Mouse (Mus musculus) kidney, embryonic 15.5 days (tissue): ENCODE results near the gene C2cd2. TPM values are rescaled to one million over a fixed set of nuclear protein-coding genes. Genes with fewer than 3 reads are reported as not detected.

ENCODE experiments used
- ATAC-seq: fragments of 200-750 bp; cut with Nextera tagmentation; replicated peaks from 2 replicates; pipeline ENCODE4 v1.8.0; 2017; ENCODE audit warnings: moderate TSS enrichment; ENCODE audit not compliant: low FRiP score
- H3K27ac ChIP-seq: fragments of 300-500 bp; sonication (generic); 2 replicates; pipeline ENCODE4 v1.5.1; 2015; ENCODE audit warnings: mild to moderate bottlenecking, inconsistent platforms
- H3K27me3 ChIP-seq: fragments of 300-500 bp; sonication (generic); 2 replicates; pipeline ENCODE4 v1.6.1; 2015; ENCODE audit warnings: inconsistent platforms
- H3K36me3 ChIP-seq: fragments of 300-500 bp; sonication (generic); 2 replicates; pipeline ENCODE4 v1.6.1; 2015; ENCODE audit warnings: inconsistent platforms
- H3K4me1 ChIP-seq: fragments of 300-500 bp; sonication (generic); 2 replicates; pipeline ENCODE4 v1.6.1; 2015; ENCODE audit warnings: inconsistent platforms
- H3K4me2 ChIP-seq: fragments of 300-500 bp; sonication (generic); 2 replicates; pipeline ENCODE4 v1.6.1; 2015; ENCODE audit warnings: moderate library complexity, mild to moderate bottlenecking, inconsistent platforms
- H3K4me3 ChIP-seq: fragments of 300-500 bp; sonication (generic); replicated peaks from 2 replicates; pipeline ENCODE4 v1.5.1; 2015; ENCODE audit warnings: mild to moderate bottlenecking, inconsistent platforms
- H3K9ac ChIP-seq: fragments of 300-500 bp; sonication (generic); 2 replicates; pipeline ENCODE4 v1.6.1; 2015; ENCODE audit warnings: mild to moderate bottlenecking, inconsistent platforms
- H3K9me3 ChIP-seq: fragments of 300-500 bp; sonication (generic); replicated peaks from 2 replicates; pipeline ENCODE4 v1.6.1; 2016; ENCODE audit warnings: inconsistent platforms
- WGBS: fragments of 180-500 bp; shearing (Covaris S2); methylation state at CpG from one replicate; pipeline ENCODE4 v1.1.7; 2015; ENCODE audit warnings: mixed read lengths; 5-methylcytosine and 5-hydroxymethylcytosine counted together
- polyA plus RNA-seq: library from polyadenylated mRNA; unstranded; fragments of >200 nt; fragmentation: Nextera tagmentation; extraction: Ambion mirVana; gene quantifications from 2 replicates; pipeline ENCODE4 v1.2.1, GENCODE M21; 2015

The C2cd2 gene
- polyA plus RNA-seq, 1 experiment from 2014 or later: 19.5 TPM

DNA sequence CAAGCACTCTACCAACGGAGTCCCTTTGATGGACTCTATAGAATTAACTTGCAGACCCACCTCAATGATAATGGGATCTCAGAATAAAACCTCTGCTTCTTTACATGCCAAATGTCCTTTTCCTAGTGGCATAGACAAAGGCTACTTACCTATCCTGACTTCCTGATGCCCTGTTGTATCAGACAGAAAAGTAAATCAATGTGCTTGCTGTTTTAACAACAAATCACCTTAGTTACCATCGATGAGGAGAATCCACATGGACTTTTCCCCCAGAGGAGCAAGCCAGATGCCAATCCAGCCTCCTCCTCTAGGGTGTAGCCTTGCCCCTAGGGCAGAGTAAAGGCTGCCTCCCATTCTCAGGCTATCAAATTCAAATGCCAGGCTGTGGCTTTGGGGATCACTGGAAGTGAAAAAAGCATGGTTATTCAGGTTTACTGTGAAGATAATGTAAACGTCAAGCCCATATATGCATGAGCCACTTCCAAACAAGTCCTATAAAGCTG is 21.9 kb downstream of the C2cd2 start:
- no peak overlapping the region for H3K27ac ChIP-seq
- no peak overlapping the region for H3K4me2 ChIP-seq
- peaks cover 10% of the 10 kb centered on the region for H3K36me3 ChIP-seq
- no peak for ATAC-seq
- H3K9me3 ChIP-seq: no peaks in the 10 kb centered on the region
- no peaks in the 10 kb centered on the region for H3K27me3 ChIP-seq
- H3K4me1 ChIP-seq: no peaks in the 10 kb centered on the region
- H3K9ac ChIP-seq: no peak overlapping the region
- H3K4me3 ChIP-seq: no peak overlapping the region
- 89% methylated on average over 3 of the region's 3 CpGs for WGBS

DNA sequence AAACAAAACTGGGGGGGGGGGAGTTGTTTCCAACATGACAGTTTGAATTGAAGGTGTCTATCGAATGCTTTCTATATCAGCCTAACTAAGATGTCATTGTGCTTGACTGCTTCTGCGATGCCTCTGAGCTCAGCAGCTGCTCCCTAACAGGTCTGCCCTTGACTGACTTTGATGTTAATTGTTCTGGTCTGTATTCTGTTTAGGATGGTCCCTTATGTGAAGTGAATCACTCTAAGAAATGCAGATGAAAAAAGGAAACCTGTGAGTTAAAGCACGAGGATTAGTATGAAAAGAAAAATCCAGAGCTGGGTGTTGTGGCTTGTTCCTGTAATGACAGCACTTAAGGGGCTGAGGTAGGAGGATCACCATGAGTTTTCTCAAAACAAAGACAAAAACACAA is 26.6 kb downstream of the C2cd2 start:
- no peak overlapping the region for H3K4me2 ChIP-seq
- no peaks in the 10 kb centered on the region for H3K4me1 ChIP-seq
- no peaks in the 10 kb centered on the region for H3K36me3 ChIP-seq
- H3K4me3 ChIP-seq: no peak overlapping the region
- WGBS: 84% methylated on average over 3 of the region's 3 CpGs
- no peak for ATAC-seq
- no peak overlapping the region for H3K27ac ChIP-seq
- no peaks in the 10 kb centered on the region for H3K27me3 ChIP-seq
- H3K9ac ChIP-seq: no peak overlapping the region
- no peaks in the 10 kb centered on the region for H3K9me3 ChIP-seq

DNA sequence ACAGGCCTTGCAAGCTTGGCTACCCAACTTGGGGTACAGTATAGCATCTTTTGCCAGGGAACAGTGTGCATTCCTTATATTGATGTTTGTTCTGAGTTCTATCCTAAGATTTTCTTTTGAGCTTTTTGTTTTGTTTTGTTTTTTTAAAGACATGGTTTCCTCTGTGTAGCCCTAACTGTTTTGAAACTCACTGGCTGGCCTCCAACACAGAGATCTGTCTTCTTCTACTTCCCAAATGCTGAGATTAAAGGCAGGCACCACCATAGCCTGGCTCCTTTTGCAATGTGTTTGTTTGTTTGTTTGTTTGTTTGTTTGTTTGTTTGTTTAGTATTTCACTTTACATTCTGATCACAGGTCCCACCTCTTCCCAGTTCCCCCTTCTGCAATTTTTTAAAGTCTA is 32.2 kb downstream of the C2cd2 start:
- Histone ChIP-seq H3K27me3 (no peaks in the 10 kb centered on the region), H3K36me3 (no peaks in the 10 kb centered on the region), H3K27ac (no peak overlapping the region), H3K9ac (no peak overlapping the region), H3K9me3 (no peaks in the 10 kb centered on the region), H3K4me1 (no peaks in the 10 kb centered on the region), H3K4me2 (no peak overlapping the region), H3K4me3 (no peak overlapping the region)
- no peak for ATAC-seq

DNA sequence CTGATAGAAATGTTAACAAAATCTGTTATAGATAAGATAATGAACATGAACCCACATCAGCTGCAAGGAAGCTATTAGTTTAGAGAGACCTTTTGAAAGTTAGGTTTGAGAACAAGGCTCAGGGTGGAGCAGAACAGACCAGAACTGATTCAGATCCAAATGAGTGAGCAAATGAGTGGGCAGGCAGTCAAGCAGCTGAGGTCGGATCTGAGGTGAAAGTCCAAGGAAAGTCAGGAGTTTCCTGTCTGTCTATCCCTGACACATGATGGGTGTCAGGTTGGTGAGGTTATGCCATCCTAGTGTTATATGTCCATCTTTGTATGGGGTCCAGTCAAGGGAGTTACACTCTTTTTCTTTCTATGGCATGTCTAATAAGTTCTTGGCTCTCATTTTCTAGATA is 32.9 kb downstream of the C2cd2 start:
- Histone ChIP-seq H3K27me3 (no peaks in the 10 kb centered on the region), H3K4me3 (no peak overlapping the region), H3K4me2 (no peak overlapping the region), H3K27ac (no peak overlapping the region), H3K9ac (no peak overlapping the region), H3K36me3 (no peaks in the 10 kb centered on the region), H3K4me1 (no peaks in the 10 kb centered on the region), H3K9me3 (no peaks in the 10 kb centered on the region)
- no peak for ATAC-seq
- 47% methylated on average over 1 of the region's 1 CpGs for WGBS

- Histone ChIP-seq H3K4me2 (no peak overlapping the region), H3K4me1 (peaks cover 4% of the 10 kb centered on the region), H3K27me3 (no peaks in the 10 kb centered on the region), H3K9me3 (no peaks in the 10 kb centered on the region), H3K4me3 (no peak overlapping the region), H3K9ac (no peak overlapping the region), H3K36me3 (no peaks in the 10 kb centered on the region), H3K27ac (no peak overlapping the region)
- ATAC-seq: no peak
- 88% methylated on average over 3 of the region's 3 CpGs for WGBS
Observed at GRCm38 (mm10) chr16:97927331-97927938, 35.0 kb downstream of the C2cd2 start.

- H3K27ac ChIP-seq: no peak overlapping the region
- H3K36me3 ChIP-seq: no peaks in the 10 kb centered on the region
- no peak overlapping the region for H3K9ac ChIP-seq
- no peak for ATAC-seq
- WGBS: 86% methylated on average over 9 of the region's 9 CpGs
- H3K4me3 ChIP-seq: no peak overlapping the region
- H3K4me2 ChIP-seq: no peak overlapping the region
- H3K9me3 ChIP-seq: no peaks in the 10 kb centered on the region
- H3K4me1 ChIP-seq: peaks cover 8% of the 10 kb centered on the region
- no peaks in the 10 kb centered on the region for H3K27me3 ChIP-seq
Observed at GRCm38 (mm10) chr16:97926381-97926780, 36.0 kb downstream of the C2cd2 start.

- H3K27me3 ChIP-seq: no peaks in the 10 kb centered on the region
- no peak for ATAC-seq
- no peaks in the 10 kb centered on the region for H3K9me3 ChIP-seq
- H3K9ac ChIP-seq: no peak overlapping the region
- H3K27ac ChIP-seq: no peak overlapping the region
- 78% methylated on average over 2 of the region's 2 CpGs for WGBS
- no peak overlapping the region for H3K4me2 ChIP-seq
- H3K36me3 ChIP-seq: no peaks in the 10 kb centered on the region
- H3K4me3 ChIP-seq: no peak overlapping the region
- H3K4me1 ChIP-seq: peaks cover 14% of the 10 kb centered on the region
Observed at GRCm38 (mm10) chr16:97925760-97926159, 36.6 kb downstream of the C2cd2 start.

GRCm38 (mm10) chr16:97923700-97924099 is 38.7 kb downstream of the C2cd2 start:
- no peak for ATAC-seq
- Histone ChIP-seq H3K4me3 (no peak overlapping the region), H3K9ac (no peak overlapping the region), H3K27me3 (no peaks in the 10 kb centered on the region), H3K9me3 (no peaks in the 10 kb centered on the region), H3K4me1 (peaks cover 23% of the 10 kb centered on the region), H3K27ac (no peak overlapping the region), H3K4me2 (no peak overlapping the region), H3K36me3 (no peaks in the 10 kb centered on the region)
- WGBS: 74% methylated on average over 1 of the region's 1 CpGs

DNA sequence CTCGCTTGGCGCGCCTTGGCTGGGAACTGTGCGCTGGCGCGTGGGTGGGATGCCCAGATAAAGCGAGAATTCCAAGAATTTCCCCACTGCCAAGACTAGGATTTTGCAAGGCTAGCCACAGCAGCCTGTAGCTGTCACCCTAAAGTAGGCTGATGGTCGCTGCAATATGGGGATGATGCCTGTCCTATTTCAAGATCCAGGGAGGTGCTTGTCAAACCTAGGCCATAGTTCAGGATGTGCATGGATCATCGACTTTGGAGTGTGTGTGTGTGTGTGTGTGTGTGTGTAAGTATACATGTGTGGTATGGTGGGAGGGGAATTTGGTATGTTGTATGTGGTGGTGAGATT is 39.6 kb downstream of the C2cd2 start:
- H3K4me2 ChIP-seq: peak overlapping the region; percentile 84
- peak overlapping the region; percentile 70 for H3K4me3 ChIP-seq
- peak overlapping the region; percentile 78 for H3K9ac ChIP-seq
- peak; percentile 28 for ATAC-seq
- H3K27ac ChIP-seq: peak overlapping the region; percentile 88; the same call in 1 of the 2 replicates
- H3K4me1 ChIP-seq: peaks cover 23% of the 10 kb centered on the region
- H3K27me3 ChIP-seq: no peaks in the 10 kb centered on the region
- H3K9me3 ChIP-seq: no peaks in the 10 kb centered on the region
- H3K36me3 ChIP-seq: no peaks in the 10 kb centered on the region
- WGBS: under 1% methylated on average over 9 of the region's 9 CpGs

DNA sequence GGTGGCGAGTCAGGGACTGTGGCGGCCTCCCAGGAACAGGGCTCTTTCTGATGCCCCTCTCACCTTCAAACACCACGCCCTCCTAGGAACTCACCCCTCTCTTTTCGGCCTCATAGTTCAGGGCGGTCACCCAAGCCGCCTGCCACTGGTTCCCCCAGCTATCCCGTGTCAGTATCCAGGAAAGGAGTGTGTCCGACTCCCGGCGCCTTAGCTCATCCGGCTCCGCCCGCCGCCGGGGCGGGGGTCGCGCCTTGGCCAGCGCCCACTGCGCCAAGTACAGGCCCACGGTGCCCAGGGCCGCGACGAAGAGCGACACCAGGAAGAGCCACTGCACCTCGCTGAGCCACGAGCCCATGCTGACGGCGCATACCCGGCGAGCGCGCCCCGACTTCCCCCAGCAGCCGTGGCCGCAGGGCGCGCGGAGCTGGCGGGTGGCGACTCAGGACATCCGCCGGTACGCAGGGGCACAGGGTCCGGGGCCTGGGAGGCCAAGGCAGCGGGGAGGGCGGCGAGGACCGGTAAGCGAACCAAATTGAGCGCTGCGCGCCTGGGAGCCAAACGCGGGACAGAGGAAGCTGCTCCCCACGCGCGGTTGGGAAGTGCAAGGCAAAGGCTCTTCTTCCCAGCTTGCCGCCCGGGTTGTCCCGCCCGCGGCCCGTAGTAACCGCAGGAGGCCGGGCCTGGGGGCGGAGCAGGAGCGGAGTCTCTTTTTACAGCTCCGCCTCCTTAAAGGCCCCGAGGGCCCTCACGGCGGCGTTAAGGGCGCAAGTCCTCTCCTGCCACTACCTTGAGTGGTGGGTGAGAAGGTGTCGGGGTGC is 40.2 kb downstream of the C2cd2 start:
- no peaks in the 10 kb centered on the region for H3K9me3 ChIP-seq
- H3K4me3 ChIP-seq: peak overlapping the region; percentile 70
- peak overlapping the region; percentile 78 for H3K9ac ChIP-seq
- ATAC-seq: peak; percentile 95
- peak overlapping the region; percentile 88 for H3K27ac ChIP-seq
- no peaks in the 10 kb centered on the region for H3K36me3 ChIP-seq
- H3K4me2 ChIP-seq: peak overlapping the region; percentile 84
- WGBS: under 1% methylated on average over 75 of the region's 75 CpGs
- peaks cover 23% of the 10 kb centered on the region for H3K4me1 ChIP-seq
- no peaks in the 10 kb centered on the region for H3K27me3 ChIP-seq

DNA sequence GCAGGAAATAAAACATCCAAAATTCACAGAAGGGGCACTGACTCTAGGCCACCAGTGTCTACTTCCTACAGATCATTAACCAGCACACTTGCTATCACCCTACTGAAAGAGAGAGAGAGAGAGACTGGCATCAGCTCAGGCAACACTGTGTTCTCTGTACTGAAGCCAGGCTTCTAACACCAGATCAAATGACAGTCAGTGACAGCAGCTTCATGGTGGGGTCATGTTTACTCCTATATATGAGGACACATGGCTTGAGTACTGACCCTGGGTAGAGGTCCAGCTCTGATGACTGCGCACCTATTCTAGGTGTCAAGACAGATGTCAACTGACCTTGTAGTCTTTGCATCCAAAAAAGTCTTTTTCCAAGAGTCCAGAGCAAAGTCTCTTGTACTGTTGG is 41.8 kb downstream of the C2cd2 start:
- Histone ChIP-seq H3K4me3 (peak overlapping the region; percentile 70; the same call in 1 of the 2 replicates), H3K36me3 (no peaks in the 10 kb centered on the region), H3K27me3 (no peaks in the 10 kb centered on the region), H3K4me1 (peaks cover 23% of the 10 kb centered on the region), H3K9me3 (no peaks in the 10 kb centered on the region), H3K9ac (no peak overlapping the region), H3K4me2 (peak overlapping the region; percentile 84; the same call in 1 of the 2 replicates), H3K27ac (no peak overlapping the region)
- 84% methylated on average over 1 of the region's 1 CpGs for WGBS
- ATAC-seq: 0 out of 2 replicates have a peak, but pooled peaks have one; percentile 16

DNA sequence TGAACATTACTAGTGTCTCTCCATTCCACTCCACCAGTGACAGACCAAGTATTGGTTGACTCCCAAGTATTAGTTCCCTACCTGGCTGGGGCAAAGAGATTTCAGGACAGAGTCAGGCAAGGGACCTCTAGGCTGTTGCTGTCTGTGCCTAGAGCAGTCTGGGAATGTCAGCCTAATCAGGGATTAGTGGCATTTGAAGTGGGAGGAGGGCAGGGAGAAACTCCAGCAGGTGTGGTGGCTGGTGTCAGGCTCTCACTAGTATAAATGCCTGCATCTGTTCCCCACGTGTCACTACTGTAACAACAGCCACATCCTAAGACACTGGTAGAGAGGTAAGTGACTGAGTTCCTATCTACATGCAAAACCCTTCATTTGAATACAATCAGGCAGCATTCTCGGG is 42.6 kb downstream of the C2cd2 start:
- Histone ChIP-seq H3K4me1 (peaks cover 23% of the 10 kb centered on the region), H3K27me3 (no peaks in the 10 kb centered on the region), H3K9me3 (no peaks in the 10 kb centered on the region), H3K9ac (no peak overlapping the region), H3K27ac (no peak overlapping the region), H3K4me2 (no peak overlapping the region), H3K4me3 (no peak overlapping the region), H3K36me3 (no peaks in the 10 kb centered on the region)
- WGBS: 47% methylated on average over 2 of the region's 2 CpGs
- no peak for ATAC-seq
